Mouse (Mus musculus) brain, embryonic 14.5 days (tissue): ENCODE measurements around the gene Ets1. TPM values are rescaled to one million over a fixed set of nuclear protein-coding genes. Genes with fewer than 3 reads are reported as not detected.

Source experiments
- DNase-seq: peaks from one replicate; pipeline ENCODE4 v3.0.0-alpha.2; 2011; ENCODE audit warnings: low read depth
- CTCF ChIP-seq: fragments of 200-500 bp; IDR thresholded peaks from 2 replicates; pipeline ENCODE4 v1.5.1; 2012; ENCODE audit warnings: inconsistent platforms, mild to moderate bottlenecking, moderate library complexity, borderline replicate concordance; ENCODE audit not compliant: insufficient read depth, insufficient read length; ENCODE audit errors: extremely low read depth
- POLR2A ChIP-seq: fragments of 200-500 bp; IDR thresholded peaks from 2 replicates; pipeline ENCODE4 v1.6.1; 2012; ENCODE audit warnings: mild to moderate bottlenecking, inconsistent platforms, borderline replicate concordance; ENCODE audit not compliant: poor library complexity, insufficient read depth, insufficient read length, severe bottlenecking; ENCODE audit errors: extremely low read depth
- polyA plus RNA-seq: library from polyadenylated mRNA; depleted of rRNA; stranded (reverse); fragments of >200 nt; gene quantifications from 2 replicates; pipeline ENCODE4 v1.2.3, GENCODE M21; 2012

Gene Ets1
- polyA plus RNA-seq, 1 experiment, result 15.8 TPM

DNA sequence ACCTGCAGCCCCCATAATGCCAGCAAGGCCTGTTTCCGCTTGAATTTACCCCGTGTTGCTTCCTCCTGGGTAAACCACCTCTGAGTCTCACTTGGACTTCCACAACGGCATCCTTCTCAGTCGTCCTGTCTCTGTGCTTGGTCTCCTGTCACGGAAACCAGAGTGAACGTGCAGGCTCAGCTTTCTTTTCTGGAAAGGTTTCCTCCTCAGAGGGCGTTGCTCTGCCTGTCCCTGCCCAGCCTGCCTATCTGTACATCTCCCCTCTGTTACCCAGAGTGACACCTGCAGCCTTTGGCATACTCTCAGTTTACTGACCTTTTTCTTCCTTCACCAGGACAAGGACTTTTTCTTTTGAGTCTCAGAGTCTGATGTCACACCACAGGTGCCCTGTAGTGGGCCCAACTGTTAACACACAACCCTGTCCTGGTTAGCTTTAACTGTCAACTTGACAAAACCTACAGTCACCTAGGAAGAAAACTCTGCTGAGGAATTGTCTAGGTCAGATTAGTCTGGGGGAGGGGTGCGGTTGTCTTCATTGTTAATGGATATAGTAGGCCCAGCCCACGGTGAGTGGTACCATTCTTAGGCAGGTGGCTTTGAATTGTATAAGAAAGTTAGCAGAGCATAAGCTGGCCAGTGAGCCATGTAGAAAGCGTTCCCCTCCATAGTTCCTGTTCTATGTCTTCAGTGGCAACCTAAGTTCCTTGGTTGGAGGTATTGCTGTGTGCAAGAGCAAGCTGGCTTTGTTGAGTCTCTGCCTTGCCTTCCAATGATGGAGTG, 27.0 kb upstream of the Ets1 start:
- TF ChIP-seq POLR2A, result no peak
- TF ChIP-seq CTCF, result no peak
- DNase-seq, result no peak

DNA sequence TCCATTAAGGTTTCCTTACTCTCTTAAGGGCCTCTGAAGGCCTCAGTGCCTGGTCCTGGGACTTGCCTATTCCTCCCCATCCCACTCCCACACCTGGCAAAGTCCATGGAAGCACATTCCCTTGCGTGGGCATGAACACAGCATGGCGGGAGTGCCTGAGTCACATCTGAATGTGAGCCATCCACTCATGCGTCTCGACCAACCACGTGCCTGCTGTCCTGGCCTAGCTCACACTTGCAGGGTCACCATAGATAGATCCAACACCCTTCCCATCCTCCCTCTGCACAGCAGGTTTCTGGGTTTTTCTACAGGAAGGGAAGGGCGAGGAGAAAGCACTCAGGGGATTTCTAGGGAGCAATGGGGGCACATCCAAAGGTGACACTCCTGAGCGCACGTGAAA, 25.8 kb upstream of the Ets1 start:
- no peak for DNase-seq
- TF ChIP-seq POLR2A (no peak), CTCF (no peak)

DNA sequence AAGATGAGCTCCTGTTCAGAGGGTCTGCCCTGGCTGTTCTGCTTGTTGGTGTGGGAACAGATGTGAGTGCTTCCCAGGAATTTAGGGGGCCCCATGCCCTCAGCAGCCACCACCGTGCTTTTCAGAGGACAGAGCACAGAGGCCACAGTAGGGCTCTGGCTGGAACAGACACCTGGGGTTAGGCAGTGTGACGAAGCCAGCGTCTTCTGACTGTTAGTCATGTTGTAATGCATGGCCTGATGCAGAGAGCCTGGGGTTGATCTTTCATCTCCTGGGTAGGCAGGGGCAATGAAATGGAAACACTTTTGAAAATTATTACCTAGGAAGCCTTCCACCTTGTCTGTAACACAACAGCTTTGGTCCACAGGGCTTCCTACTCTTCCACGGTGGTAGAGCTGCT, 25.4 kb upstream of the Ets1 start:
- DNase-seq, result no peak
- no peak for TF ChIP-seq POLR2A
- no peak for TF ChIP-seq CTCF

DNA sequence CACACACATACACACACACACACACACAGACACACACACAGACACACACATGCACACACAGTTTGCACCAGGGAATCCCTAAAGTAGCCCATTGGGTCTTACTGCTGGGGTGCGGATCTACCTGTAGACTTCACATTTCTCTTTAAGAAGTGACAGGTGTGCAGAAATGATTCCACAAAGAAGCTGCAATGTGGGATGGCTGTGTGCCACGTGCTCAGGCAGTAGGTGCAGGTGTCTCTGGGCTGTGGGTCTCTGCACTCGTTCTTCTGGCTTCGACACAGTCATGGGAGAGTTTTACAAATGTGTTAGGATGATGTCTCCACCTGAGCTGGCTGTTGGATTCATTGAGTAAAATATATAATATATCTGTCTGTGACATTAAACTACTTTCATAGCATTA, 24.7 kb upstream of the Ets1 start:
- no peak for DNase-seq
- TF ChIP-seq POLR2A (no peak), CTCF (no peak)

DNA sequence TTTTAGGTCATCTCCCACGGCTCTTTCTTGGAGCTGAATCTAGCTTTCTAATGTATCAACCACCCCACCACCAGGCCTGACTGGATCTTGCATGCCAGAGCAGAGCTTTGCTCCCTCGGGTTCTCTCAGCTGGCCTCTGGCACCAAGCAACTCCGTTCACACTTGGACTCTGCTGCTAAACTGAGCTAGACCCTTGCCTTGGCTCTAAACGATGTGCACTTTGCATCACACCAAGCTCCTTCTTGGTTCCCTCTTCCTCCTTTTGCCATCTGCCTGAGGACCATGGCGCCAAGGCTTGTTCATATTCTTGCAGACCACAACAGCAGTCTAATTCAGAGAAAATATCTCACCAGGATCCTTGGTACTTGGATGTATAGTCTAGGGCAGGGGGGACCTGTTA, 23.6 kb upstream of the Ets1 start:
- no peak for DNase-seq
- no peak for TF ChIP-seq CTCF
- no peak for TF ChIP-seq POLR2A

DNA sequence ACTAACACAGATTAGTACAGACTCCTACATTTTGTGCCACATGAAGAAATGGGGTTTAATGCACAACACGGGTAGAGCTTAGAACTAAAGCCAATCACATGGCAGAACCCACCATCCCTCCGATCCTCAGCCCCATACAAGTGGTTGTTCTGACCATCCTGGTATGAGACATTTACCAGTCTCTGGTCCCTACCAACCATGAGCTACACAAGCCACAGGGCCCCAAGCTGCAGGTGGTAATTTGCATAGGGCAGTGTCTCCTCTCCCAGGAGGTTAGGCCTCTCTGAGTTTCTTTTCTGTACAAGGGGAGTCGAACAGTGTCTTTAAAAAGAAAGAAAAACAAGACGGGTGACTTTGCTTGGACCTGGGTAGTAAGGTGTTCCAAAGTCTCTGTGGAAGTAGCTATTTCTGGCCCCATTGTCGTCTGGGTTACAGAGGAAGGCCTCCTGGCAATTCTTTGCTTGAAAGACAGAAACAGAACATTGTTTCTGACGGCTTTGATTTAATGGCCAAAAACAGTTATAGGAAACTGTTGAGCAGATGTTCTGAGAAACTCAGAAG, 23.1 kb upstream of the Ets1 start:
- no peak for DNase-seq
- TF ChIP-seq POLR2A, result no peak
- no peak for TF ChIP-seq CTCF

DNA sequence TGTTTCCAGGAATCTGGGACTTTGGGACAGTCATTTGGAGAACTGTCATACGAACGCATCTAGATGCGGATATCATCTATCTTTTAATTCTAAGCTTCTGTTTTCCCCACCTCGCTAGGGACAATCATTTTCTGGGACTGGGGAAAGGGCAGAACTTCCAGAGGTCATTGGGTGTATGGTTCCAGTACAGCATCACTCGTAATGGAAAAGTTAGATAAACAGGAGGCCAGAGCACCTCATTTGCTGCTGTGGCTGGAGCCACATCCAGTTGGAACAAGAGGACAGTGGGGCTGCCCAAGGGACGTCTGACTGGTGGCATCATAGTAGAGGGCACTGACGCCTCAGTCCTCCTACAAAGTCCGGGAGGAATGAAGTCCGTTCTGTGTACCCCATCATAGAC, 21.8 kb upstream of the Ets1 start:
- DNase-seq, result no peak
- TF ChIP-seq CTCF (no peak), POLR2A (no peak)

DNA sequence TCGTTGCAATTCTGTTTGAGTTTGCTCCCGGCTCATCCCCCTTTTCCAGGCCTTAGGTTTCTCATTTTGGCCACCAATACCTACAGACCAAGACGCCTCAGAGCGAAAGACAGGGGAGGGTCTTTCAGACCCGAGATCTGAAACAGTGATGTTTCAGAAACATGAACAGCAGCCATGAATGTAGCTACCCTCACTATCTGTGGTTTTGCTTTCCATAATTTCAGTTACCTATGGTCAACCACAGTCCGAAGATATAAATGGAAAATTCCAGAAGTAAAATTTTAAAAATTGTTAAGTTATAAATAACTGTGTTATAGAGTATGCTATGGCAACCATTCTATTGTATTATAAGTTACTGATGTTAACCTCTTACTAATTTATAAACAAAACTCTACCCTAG, 20.6 kb upstream of the Ets1 start:
- no peak for DNase-seq
- TF ChIP-seq CTCF, result no peak
- no peak for TF ChIP-seq POLR2A

DNA sequence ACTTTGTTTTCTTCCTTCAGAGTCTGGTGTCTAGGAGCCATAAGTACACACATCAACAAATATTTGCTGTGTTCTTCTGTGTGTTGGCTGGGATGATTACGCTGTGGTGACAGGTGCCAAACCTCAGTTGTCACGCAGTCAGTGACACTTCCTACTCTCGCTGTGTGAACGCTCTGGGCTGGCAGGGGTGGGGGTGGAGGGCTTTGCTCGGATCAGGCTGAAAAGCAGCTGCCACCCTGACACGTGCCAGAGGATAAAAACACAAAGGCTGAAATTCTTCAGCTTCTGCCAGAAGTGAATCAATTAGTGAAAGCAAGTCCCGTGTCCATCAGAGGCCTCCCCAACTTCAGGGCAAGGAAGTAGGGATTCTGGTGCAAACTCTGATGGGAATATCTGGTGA, 20.0 kb upstream of the Ets1 start:
- no peak for TF ChIP-seq CTCF
- TF ChIP-seq POLR2A, result no peak
- peak; percentile 62 for DNase-seq

DNA sequence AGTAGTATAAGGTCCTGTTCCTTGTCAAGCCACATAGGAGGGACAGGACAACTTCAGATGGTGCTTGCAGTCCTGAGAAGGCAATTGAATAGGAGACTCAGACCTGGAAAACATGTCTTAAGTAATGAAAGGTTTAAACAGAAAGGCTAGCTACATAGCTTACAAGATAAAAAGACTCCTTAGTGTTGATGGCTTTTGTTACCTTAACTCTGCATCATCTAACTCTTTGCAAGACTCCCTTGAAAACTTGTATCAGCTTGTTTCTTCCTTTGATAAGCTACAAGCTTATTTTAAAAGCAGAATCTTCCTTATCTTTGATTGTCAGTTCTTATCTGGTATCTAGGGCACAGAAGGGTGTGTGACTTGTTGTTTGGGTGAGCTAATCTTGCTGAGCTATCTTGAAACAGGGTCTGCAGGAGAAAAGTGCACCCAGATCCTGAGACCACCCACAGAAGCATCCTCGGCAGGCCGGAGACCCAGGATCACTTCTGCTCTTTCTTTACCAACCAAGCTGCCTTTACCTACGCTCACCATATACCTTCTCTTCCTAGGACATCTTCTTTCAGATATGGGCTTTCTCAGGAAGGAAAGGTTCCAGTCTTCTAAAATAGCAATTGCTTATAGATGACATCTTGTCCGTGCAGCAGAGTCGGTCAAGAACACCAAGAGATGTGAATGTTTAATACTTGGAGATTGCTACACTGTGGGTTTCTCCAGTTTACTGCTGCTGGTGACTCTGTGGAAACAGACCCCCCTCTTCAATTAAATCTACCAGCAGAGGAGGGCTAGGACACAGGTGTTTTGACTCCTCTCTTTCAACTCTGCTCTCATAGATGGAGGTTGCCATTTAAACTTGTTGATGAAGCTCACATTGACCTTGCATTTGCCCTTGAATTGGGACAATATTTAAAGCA, 19.2 kb upstream of the Ets1 start:
- TF ChIP-seq POLR2A (no peak), CTCF (no peak)
- DNase-seq, result no peak

DNA sequence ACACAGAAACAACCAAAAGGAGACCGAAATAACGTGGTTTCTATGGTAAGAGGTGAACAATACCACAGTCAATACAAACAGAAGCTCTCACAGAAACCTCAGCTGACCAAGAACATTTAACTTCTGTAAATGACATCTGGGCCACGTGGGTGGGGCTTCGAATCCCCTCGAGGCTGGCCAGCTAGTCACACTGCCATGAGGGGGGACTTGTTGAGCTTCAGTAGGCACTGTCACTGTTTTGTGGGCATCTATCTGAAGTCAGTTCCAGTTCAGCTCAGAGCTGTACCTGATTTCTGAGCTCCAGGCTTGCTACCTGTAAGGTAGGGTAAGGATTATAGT, 18.6 kb upstream of the Ets1 start:
- DNase-seq, result no peak
- TF ChIP-seq POLR2A (no peak), CTCF (no peak)
